Mouse (Mus musculus): ENCODE measurements around the gene Scd3. TPM values are rescaled to one million over a fixed set of nuclear protein-coding genes. Genes with fewer than 3 reads are reported as not detected.

Gene Scd3
- polyA plus RNA-seq, 1 experiment from 2014 or later, result 3.4 TPM

- Histone ChIP-seq H3K27me3 (no peaks in the 10 kb centered on the region), H3K27ac (no peak overlapping the region), H3K4me2 (replicated peaks) (no peak overlapping the region), H3K4me3 (replicated peaks) (no peak overlapping the region), H3K36me3 (no peaks in the 10 kb centered on the region), H3K4me1 (replicated peaks) (no peaks in the 10 kb centered on the region), H3K9me3 (no peaks in the 10 kb centered on the region), H3K9ac (replicated peaks) (no peak overlapping the region)
- 90% methylated on average over 10 of the region's 10 CpGs for WGBS
- no peak for ATAC-seq
These were observed 5.8 kb upstream of the Scd3 start for GRCm38 (mm10) chr19:44197053-44197852.

- no peaks in the 10 kb centered on the region for H3K27me3 ChIP-seq
- no peaks in the 10 kb centered on the region for H3K36me3 ChIP-seq
- H3K4me3 ChIP-seq (replicated peaks), result no peak overlapping the region
- H3K27ac ChIP-seq, result no peak overlapping the region
- ATAC-seq, result no peak
- no peaks in the 10 kb centered on the region for H3K9me3 ChIP-seq
- H3K9ac ChIP-seq (replicated peaks), result no peak overlapping the region
- no peaks in the 10 kb centered on the region for H3K4me1 ChIP-seq (replicated peaks)
- no peak overlapping the region for H3K4me2 ChIP-seq (replicated peaks)
- 88% methylated on average over 6 of the region's 6 CpGs for WGBS
These were observed 4.6 kb upstream of the Scd3 start for GRCm38 (mm10) chr19:44198494-44198893.

- no peaks in the 10 kb centered on the region for H3K9me3 ChIP-seq
- no peak for ATAC-seq
- no peak overlapping the region for H3K27ac ChIP-seq
- no peaks in the 10 kb centered on the region for H3K36me3 ChIP-seq
- H3K9ac ChIP-seq (replicated peaks), result no peak overlapping the region
- H3K4me3 ChIP-seq (replicated peaks), result no peak overlapping the region
- H3K4me1 ChIP-seq (replicated peaks), result no peaks in the 10 kb centered on the region
- no peak overlapping the region for H3K4me2 ChIP-seq (replicated peaks)
- no peaks in the 10 kb centered on the region for H3K27me3 ChIP-seq
- WGBS, result 80% methylated on average over 2 of the region's 2 CpGs
These were observed 4.1 kb upstream of the Scd3 start for GRCm38 (mm10) chr19:44198964-44199363.

GRCm38 (mm10) chr19:44207079-44207478 lies 4.0 kb downstream of the Scd3 start:
- H3K4me3 ChIP-seq (replicated peaks), result no peak overlapping the region
- 70% methylated on average over 2 of the region's 2 CpGs for WGBS
- H3K9me3 ChIP-seq, result no peaks in the 10 kb centered on the region

GRCm38 (mm10) chr19:44215255-44215654 lies 12.2 kb downstream of the Scd3 start:
- no peak overlapping the region for H3K27ac ChIP-seq
- WGBS, result 79% methylated on average over 12 of the region's 12 CpGs
- no peaks in the 10 kb centered on the region for H3K9me3 ChIP-seq
- no peak for ATAC-seq
- no peaks in the 10 kb centered on the region for H3K36me3 ChIP-seq
- H3K27me3 ChIP-seq, result no peaks in the 10 kb centered on the region
- no peak overlapping the region for H3K4me2 ChIP-seq (replicated peaks)
- H3K4me3 ChIP-seq (replicated peaks), result no peak overlapping the region
- no peaks in the 10 kb centered on the region for H3K4me1 ChIP-seq (replicated peaks)
- no peak overlapping the region for H3K9ac ChIP-seq (replicated peaks)

More at GRCm38 (mm10) chr19:44207079-44207478, 4.0 kb downstream of the Scd3 start:
- H3K4me1 ChIP-seq (replicated peaks), result no peaks in the 10 kb centered on the region
- ATAC-seq, result no peak
- H3K36me3 ChIP-seq, result no peaks in the 10 kb centered on the region
- H3K27me3 ChIP-seq, result no peaks in the 10 kb centered on the region
- H3K9ac ChIP-seq (replicated peaks), result no peak overlapping the region
- no peak overlapping the region for H3K4me2 ChIP-seq (replicated peaks)
- H3K27ac ChIP-seq, result no peak overlapping the region

GRCm38 (mm10) chr19:44217958-44218525 lies 15.0 kb downstream of the Scd3 start:
- no peak overlapping the region for H3K27ac ChIP-seq
- 79% methylated on average over 3 of the region's 3 CpGs for WGBS
- no peak overlapping the region for H3K9ac ChIP-seq (replicated peaks)
- H3K4me3 ChIP-seq (replicated peaks), result no peak overlapping the region
- H3K4me2 ChIP-seq (replicated peaks), result no peak overlapping the region
- H3K9me3 ChIP-seq, result no peaks in the 10 kb centered on the region
- H3K4me1 ChIP-seq (replicated peaks), result no peaks in the 10 kb centered on the region
- no peaks in the 10 kb centered on the region for H3K27me3 ChIP-seq
- no peaks in the 10 kb centered on the region for H3K36me3 ChIP-seq
- no peak for ATAC-seq

GRCm38 (mm10) chr19:44225728-44226127 lies 22.7 kb downstream of the Scd3 start:
- ATAC-seq, result no peak
- H3K4me3 ChIP-seq (replicated peaks), result no peak overlapping the region
- 93% methylated on average over 5 of the region's 5 CpGs for WGBS
- H3K36me3 ChIP-seq, result no peaks in the 10 kb centered on the region
- no peak overlapping the region for H3K4me2 ChIP-seq (replicated peaks)
- H3K9me3 ChIP-seq, result no peaks in the 10 kb centered on the region
- no peaks in the 10 kb centered on the region for H3K4me1 ChIP-seq (replicated peaks)
- no peak overlapping the region for H3K9ac ChIP-seq (replicated peaks)
- no peak overlapping the region for H3K27ac ChIP-seq
- no peaks in the 10 kb centered on the region for H3K27me3 ChIP-seq

GRCm38 (mm10) chr19:44229776-44230175 lies 26.7 kb downstream of the Scd3 start:
- Histone ChIP-seq H3K27ac (no peak overlapping the region), H3K9ac (replicated peaks) (no peak overlapping the region), H3K4me2 (replicated peaks) (no peak overlapping the region), H3K9me3 (no peaks in the 10 kb centered on the region), H3K36me3 (no peaks in the 10 kb centered on the region), H3K4me1 (replicated peaks) (no peaks in the 10 kb centered on the region), H3K27me3 (0 out of 2 replicates have a peak, but pooled peaks cover 4% of the 10 kb centered on the region), H3K4me3 (replicated peaks) (no peak overlapping the region)
- WGBS, result 82% methylated on average over 2 of the region's 2 CpGs
- ATAC-seq, result no peak

- H3K9me3 ChIP-seq, result no peaks in the 10 kb centered on the region
- H3K4me2 ChIP-seq (replicated peaks), result no peak overlapping the region
- no peak overlapping the region for H3K27ac ChIP-seq
- WGBS, result 75% methylated on average over 3 of the region's 3 CpGs
- H3K9ac ChIP-seq (replicated peaks), result no peak overlapping the region
- ATAC-seq, result no peak
- H3K4me1 ChIP-seq (replicated peaks), result no peaks in the 10 kb centered on the region
- no peak overlapping the region for H3K4me3 ChIP-seq (replicated peaks)
- H3K36me3 ChIP-seq, result no peaks in the 10 kb centered on the region
- H3K27me3 ChIP-seq, result 0 out of 2 replicates have a peak, but pooled peaks cover 4% of the 10 kb centered on the region
These were observed 27.1 kb downstream of the Scd3 start for GRCm38 (mm10) chr19:44230212-44230611.

- H3K9ac ChIP-seq (replicated peaks), result no peak overlapping the region
- H3K4me1 ChIP-seq (replicated peaks), result no peaks in the 10 kb centered on the region
- H3K4me3 ChIP-seq (replicated peaks), result no peak overlapping the region
- WGBS, result 87% methylated on average over 4 of the region's 4 CpGs
- 0 out of 2 replicates have a peak, but pooled peaks cover 4% of the 10 kb centered on the region for H3K27me3 ChIP-seq
- ATAC-seq, result no peak
- H3K36me3 ChIP-seq, result no peaks in the 10 kb centered on the region
- H3K4me2 ChIP-seq (replicated peaks), result no peak overlapping the region
- H3K9me3 ChIP-seq, result no peaks in the 10 kb centered on the region
- H3K27ac ChIP-seq, result no peak overlapping the region
These were observed 28.6 kb downstream of the Scd3 start for GRCm38 (mm10) chr19:44231608-44232151.

- H3K4me1 ChIP-seq (replicated peaks), result peaks cover 4% of the 10 kb centered on the region
- peak overlapping the region; percentile 48 for H3K4me2 ChIP-seq (replicated peaks)
- H3K27ac ChIP-seq, result no peak overlapping the region
- 18% methylated on average over 19 of the region's 19 CpGs for WGBS
- peak overlapping the region; percentile 48; the same call in 1 of the 2 replicates for H3K9ac ChIP-seq (replicated peaks)
- ATAC-seq, result peak; percentile 43; the same call in 1 of the 2 replicates
- peak overlapping the region; percentile 25 for H3K4me3 ChIP-seq (replicated peaks)
- 0 out of 2 replicates have a peak, but pooled peaks cover 4% of the 10 kb centered on the region for H3K27me3 ChIP-seq
- no peaks in the 10 kb centered on the region for H3K36me3 ChIP-seq
- H3K9me3 ChIP-seq, result no peaks in the 10 kb centered on the region
These were observed 34.5 kb downstream of the Scd3 start for GRCm38 (mm10) chr19:44237471-44238006.

GRCm38 (mm10) chr19:44238906-44239305 lies 35.8 kb downstream of the Scd3 start:
- no peak overlapping the region for H3K4me2 ChIP-seq (replicated peaks)
- no peaks in the 10 kb centered on the region for H3K27me3 ChIP-seq
- ATAC-seq, result no peak
- H3K4me3 ChIP-seq (replicated peaks), result no peak overlapping the region
- no peak overlapping the region for H3K9ac ChIP-seq (replicated peaks)
- 69% methylated on average over 2 of the region's 2 CpGs for WGBS
- no peaks in the 10 kb centered on the region for H3K9me3 ChIP-seq
- peaks cover 4% of the 10 kb centered on the region for H3K4me1 ChIP-seq (replicated peaks)
- H3K36me3 ChIP-seq, result no peaks in the 10 kb centered on the region
- H3K27ac ChIP-seq, result no peak overlapping the region

Data from midbrain, embryonic 13.5 days (tissue).